Mouse (Mus musculus) heart, postnatal 0 days (tissue): ENCODE measurements around the gene Cdh15. TPM values are rescaled to one million over a fixed set of nuclear protein-coding genes. Genes with fewer than 3 reads are reported as not detected.

Source experiments
- ATAC-seq: fragments of 200-750 bp; cut with Nextera tagmentation; 2 replicates; pipeline ENCODE4 v1.8.0; 2017; ENCODE audit warnings: low read depth, moderate number of reproducible peaks, moderate library complexity; ENCODE audit not compliant: insufficient read depth
- DNase-seq: peaks from one replicate; pipeline ENCODE4 v3.0.0-alpha.2; 2016; ENCODE audit warnings: low spot score
- H3K27ac ChIP-seq: fragments of 300-500 bp; sonication (generic); 2 replicates; pipeline ENCODE4 v1.5.1; 2014; ENCODE audit warnings: low read depth, mild to moderate bottlenecking
- H3K27me3 ChIP-seq: fragments of 300-500 bp; sonication (generic); 2 replicates; pipeline ENCODE4 v1.6.1; 2014; ENCODE audit warnings: low read length, mixed read lengths; ENCODE audit not compliant: control insufficient read depth, insufficient read depth
- H3K36me3 ChIP-seq: fragments of 300-500 bp; sonication (generic); replicated peaks from 2 replicates; pipeline ENCODE4 v1.6.1; 2014; ENCODE audit warnings: low read length, mixed read lengths; ENCODE audit not compliant: control insufficient read depth, insufficient read depth
- H3K4me1 ChIP-seq: fragments of 300-500 bp; sonication (generic); 2 replicates; pipeline ENCODE4 v1.6.1; 2014; ENCODE audit warnings: antibody characterized with exemption; ENCODE audit not compliant: control insufficient read depth, insufficient read depth
- H3K4me2 ChIP-seq: fragments of 300-500 bp; sonication (generic); 2 replicates; pipeline ENCODE4 v1.6.1; 2014; ENCODE audit warnings: low read depth, mild to moderate bottlenecking, low read length, moderate library complexity
- H3K4me3 ChIP-seq: fragments of 300-500 bp; sonication (generic); 2 replicates; pipeline ENCODE4 v1.5.1; 2014; ENCODE audit warnings: low read depth, low read length
- H3K9ac ChIP-seq: fragments of 300-500 bp; sonication (generic); replicated peaks from 2 replicates; pipeline ENCODE4 v1.6.1; 2014; ENCODE audit warnings: low read depth, low read length, mixed read lengths
- H3K9me3 ChIP-seq: fragments of 300-500 bp; sonication (generic); replicated peaks from 2 replicates; pipeline ENCODE4 v1.6.1; 2016; ENCODE audit warnings: low read length; ENCODE audit not compliant: control insufficient read depth
- CTCF ChIP-seq: IDR thresholded peaks from 2 replicates; pipeline ENCODE4 v1.5.1; 2016; ENCODE audit warnings: antibody characterized with exemption, control low read depth, low read depth
- EP300 ChIP-seq: IDR thresholded peaks from 2 replicates; pipeline ENCODE4 v1.6.1; 2016; ENCODE audit warnings: antibody characterized with exemption, low read depth
- WGBS: fragments of 180-500 bp; shearing (Covaris S2); extraction: QIAGEN DNeasy Blood & Tissue Kit; methylation state at CpG from one replicate; pipeline ENCODE4 v1.1.7; 2014; 5-methylcytosine and 5-hydroxymethylcytosine counted together
- polyA plus RNA-seq: library from polyadenylated mRNA; unstranded; fragments of >200 nt; fragmentation: Nextera tagmentation; extraction: Ambion mirVana; gene quantifications from 2 replicates; pipeline ENCODE4 v1.2.1, GENCODE M21; 2015
- total RNA-seq: library from RNA; depleted of rRNA; stranded (reverse); fragments of >200 nt; gene quantifications from 2 replicates; pipeline ENCODE4 v1.2.3, GENCODE M21; 2014; ENCODE audit warnings: low replicate concordance

The Cdh15 gene
- total and polyA plus RNA-seq, 2 experiments from 2014 or later: not detected

GRCm38 (mm10) chr8:122852546-122852905 lies 4.8 kb downstream of the Cdh15 start:
- 0 out of 2 replicates have a peak, but pooled peaks cover 3% of the 10 kb centered on the region for H3K27me3 ChIP-seq
- H3K27ac ChIP-seq: no peak overlapping the region
- H3K4me3 ChIP-seq: no peak overlapping the region
- ATAC-seq (no peak), DNase-seq (no peak)
- no peak for TF ChIP-seq EP300
- no peak for TF ChIP-seq CTCF
- no peaks in the 10 kb centered on the region for H3K36me3 ChIP-seq
- H3K4me1 ChIP-seq: 0 out of 2 replicates have a peak, but pooled peaks cover 5% of the 10 kb centered on the region
- H3K4me2 ChIP-seq: no peak overlapping the region
- 78% methylated on average over 1 of the region's 1 CpGs for WGBS
- H3K9ac ChIP-seq: no peak overlapping the region
- H3K9me3 ChIP-seq: no peaks in the 10 kb centered on the region

DNA sequence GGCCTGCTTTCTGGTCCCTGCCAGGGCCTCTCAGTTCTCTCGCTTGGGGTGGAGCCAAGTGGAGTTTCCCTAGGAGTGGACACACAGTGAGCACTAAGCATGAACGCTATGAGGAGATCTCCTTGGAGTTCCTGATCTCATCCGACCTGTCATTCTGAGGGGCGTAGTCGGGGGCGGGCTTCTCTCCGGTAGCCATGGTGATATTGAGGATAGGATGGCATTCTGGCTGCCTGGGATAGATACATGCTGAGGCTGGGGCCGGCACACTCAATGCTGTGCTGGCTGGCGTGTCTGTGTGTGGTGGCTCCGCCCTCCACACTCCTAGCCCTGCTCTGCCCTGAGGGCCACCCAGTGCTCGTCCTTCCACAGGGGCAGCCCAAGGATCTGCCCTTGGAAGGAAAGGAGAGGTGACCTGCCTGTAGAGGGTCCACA lies 5.6 kb downstream of the Cdh15 start:
- ATAC-seq (no peak; the same call in 1 of the 2 replicates), DNase-seq (no peak)
- no peak overlapping the region for H3K4me2 ChIP-seq
- TF ChIP-seq EP300 (no peak), CTCF (no peak)
- H3K27me3 ChIP-seq: 0 out of 2 replicates have a peak, but pooled peaks cover 3% of the 10 kb centered on the region
- no peaks in the 10 kb centered on the region for H3K36me3 ChIP-seq
- H3K9ac ChIP-seq: no peak overlapping the region
- no peak overlapping the region for H3K27ac ChIP-seq
- no peaks in the 10 kb centered on the region for H3K9me3 ChIP-seq
- 30% methylated on average over 11 of the region's 11 CpGs for WGBS
- H3K4me1 ChIP-seq: no peaks in the 10 kb centered on the region
- H3K4me3 ChIP-seq: no peak overlapping the region

- Histone ChIP-seq H3K4me3 (no peak overlapping the region), H3K9ac (no peak overlapping the region), H3K27ac (no peak overlapping the region), H3K27me3 (0 out of 2 replicates have a peak, but pooled peaks cover 3% of the 10 kb centered on the region), H3K36me3 (no peaks in the 10 kb centered on the region), H3K9me3 (no peaks in the 10 kb centered on the region), H3K4me2 (no peak overlapping the region), H3K4me1 (no peaks in the 10 kb centered on the region)
- TF ChIP-seq EP300 (no peak), CTCF (no peak)
- no peak for DNase-seq
- no peak for ATAC-seq
- WGBS: 73% methylated on average over 7 of the region's 7 CpGs
Measured at GRCm38 (mm10) chr8:122854388-122854787, 6.6 kb downstream of the Cdh15 start.

GRCm38 (mm10) chr8:122855123-122855522 lies 7.4 kb downstream of the Cdh15 start:
- 76% methylated on average over 4 of the region's 4 CpGs for WGBS
- no peak overlapping the region for H3K4me2 ChIP-seq
- ATAC-seq (no peak), DNase-seq (no peak)
- no peak for TF ChIP-seq EP300
- TF ChIP-seq CTCF: no peak
- H3K4me1 ChIP-seq: no peaks in the 10 kb centered on the region
- no peak overlapping the region for H3K27ac ChIP-seq
- no peaks in the 10 kb centered on the region for H3K9me3 ChIP-seq
- H3K36me3 ChIP-seq: no peaks in the 10 kb centered on the region
- no peak overlapping the region for H3K9ac ChIP-seq
- H3K27me3 ChIP-seq: 0 out of 2 replicates have a peak, but pooled peaks cover 3% of the 10 kb centered on the region
- no peak overlapping the region for H3K4me3 ChIP-seq

DNA sequence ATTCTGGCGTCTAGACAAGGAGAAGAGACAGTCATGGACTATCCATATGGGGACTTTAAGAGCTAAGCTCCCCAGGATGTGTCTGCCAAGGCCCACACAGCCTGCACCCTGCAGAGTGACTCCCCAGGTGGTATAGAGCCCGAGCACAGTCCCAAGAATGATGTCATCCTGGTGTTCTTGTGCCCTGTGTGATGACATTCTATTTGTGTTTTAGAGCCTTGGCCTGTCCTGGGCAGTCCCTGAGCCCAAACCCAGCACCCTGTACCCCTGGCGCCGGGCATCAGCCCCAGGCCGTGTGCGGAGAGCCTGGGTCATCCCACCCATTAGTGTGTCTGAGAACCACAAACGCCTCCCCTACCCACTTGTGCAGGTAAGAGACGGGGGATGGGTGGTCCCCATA lies 8.5 kb downstream of the Cdh15 start:
- no peak for DNase-seq
- Histone ChIP-seq H3K36me3 (no peaks in the 10 kb centered on the region), H3K27me3 (0 out of 2 replicates have a peak, but pooled peaks cover 3% of the 10 kb centered on the region), H3K9me3 (no peaks in the 10 kb centered on the region), H3K27ac (no peak overlapping the region), H3K4me3 (no peak overlapping the region), H3K9ac (no peak overlapping the region), H3K4me2 (no peak overlapping the region), H3K4me1 (no peaks in the 10 kb centered on the region)
- 73% methylated on average over 8 of the region's 8 CpGs for WGBS
- TF ChIP-seq CTCF (no peak), EP300 (no peak)
- ATAC-seq: no peak

GRCm38 (mm10) chr8:122859843-122860242 lies 12.1 kb downstream of the Cdh15 start:
- 0 out of 2 replicates have a peak, but pooled peaks cover 3% of the 10 kb centered on the region for H3K27me3 ChIP-seq
- ATAC-seq: no peak
- no peak for DNase-seq
- H3K9ac ChIP-seq: no peak overlapping the region
- no peak overlapping the region for H3K4me2 ChIP-seq
- no peak overlapping the region for H3K27ac ChIP-seq
- H3K36me3 ChIP-seq: no peaks in the 10 kb centered on the region
- 62% methylated on average over 13 of the region's 13 CpGs for WGBS
- H3K9me3 ChIP-seq: no peaks in the 10 kb centered on the region
- TF ChIP-seq CTCF (no peak), EP300 (no peak)
- H3K4me3 ChIP-seq: no peak overlapping the region
- peaks cover 4% of the 10 kb centered on the region; the same call in 1 of the 2 replicates for H3K4me1 ChIP-seq
